Mouse (Mus musculus): Measurements from ENCODE around the gene Herc4. TPM values are rescaled to one million over a fixed set of nuclear protein-coding genes. Genes with fewer than 3 reads are reported as not detected.

The Herc4 gene
- total and polyA plus RNA-seq, 2 experiments from 2014 or later: 20.4 to 24.8 TPM

- no peak overlapping the region for H3K27ac ChIP-seq (ENCODE audit: low read depth, low read length)
- ATAC-seq (ENCODE audit: low FRiP score) (no peak), DNase-seq (ENCODE audit: low spot score) (no peak)
- no peak overlapping the region for H3K9ac ChIP-seq (replicated peaks; ENCODE audit: low read length, poor library complexity, severe bottlenecking)
- TF ChIP-seq CTCF (IDR thresholded peaks at IDR 0.05): no peak
- no peak overlapping the region for H3K4me2 ChIP-seq (ENCODE audit: low read depth, low read length, poor library complexity, severe bottlenecking)
- no peaks in the 10 kb centered on the region for H3K9me3 ChIP-seq (ENCODE audit: low read length)
- H3K4me1 ChIP-seq (ENCODE audit: insufficient read depth, low read length): no peaks in the 10 kb centered on the region
- WGBS: 98% methylated on average over 3 of the region's 3 CpGs
- peaks cover 22% of the 10 kb centered on the region for H3K36me3 ChIP-seq (ENCODE audit: insufficient read depth, low read length)
- no peaks in the 10 kb centered on the region for H3K27me3 ChIP-seq (ENCODE audit: insufficient read depth, low read length)
- H3K4me3 ChIP-seq (ENCODE audit: low read depth, low read length): no peak overlapping the region
Observed at GRCm38 (mm10) chr10:63279851-63280250, 36.2 kb downstream of the Herc4 start.

DNA sequence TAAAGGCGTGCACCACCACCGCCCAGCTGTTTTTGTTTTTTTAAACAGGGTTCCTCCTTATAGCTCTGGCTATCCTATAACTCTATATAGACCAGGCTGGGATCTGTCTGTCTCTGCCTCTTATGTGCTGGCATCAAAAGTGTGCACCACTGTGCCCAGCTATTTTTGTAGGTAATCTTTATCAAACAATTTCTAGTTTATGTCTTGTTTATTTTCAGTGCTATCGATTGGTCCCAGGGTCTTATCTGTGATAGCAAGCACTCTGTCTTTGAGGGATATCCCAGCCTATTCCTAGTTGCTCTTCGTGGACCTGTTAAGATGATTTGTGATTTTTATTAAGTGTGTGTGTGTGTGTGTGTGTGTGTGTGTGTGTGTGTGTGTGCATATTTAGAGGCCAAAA is 38.8 kb downstream of the Herc4 start:
- DNase-seq (ENCODE audit: low spot score): no peak
- Histone ChIP-seq H3K9me3 (ENCODE audit: low read length) (no peaks in the 10 kb centered on the region), H3K4me1 (ENCODE audit: insufficient read depth, low read length) (no peaks in the 10 kb centered on the region), H3K9ac (replicated peaks; ENCODE audit: low read length, poor library complexity, severe bottlenecking) (no peak overlapping the region), H3K4me3 (ENCODE audit: low read depth, low read length) (no peak overlapping the region), H3K27me3 (ENCODE audit: insufficient read depth, low read length) (no peaks in the 10 kb centered on the region), H3K36me3 (ENCODE audit: insufficient read depth, low read length) (peaks cover 20% of the 10 kb centered on the region), H3K27ac (ENCODE audit: low read depth, low read length) (no peak overlapping the region), H3K4me2 (ENCODE audit: low read depth, low read length, poor library complexity, severe bottlenecking) (no peak overlapping the region)
- 89% methylated on average over 4 of the region's 4 CpGs for WGBS
- TF ChIP-seq CTCF (IDR thresholded peaks at IDR 0.05): no peak
- ATAC-seq (ENCODE audit: low FRiP score): no peak

DNA sequence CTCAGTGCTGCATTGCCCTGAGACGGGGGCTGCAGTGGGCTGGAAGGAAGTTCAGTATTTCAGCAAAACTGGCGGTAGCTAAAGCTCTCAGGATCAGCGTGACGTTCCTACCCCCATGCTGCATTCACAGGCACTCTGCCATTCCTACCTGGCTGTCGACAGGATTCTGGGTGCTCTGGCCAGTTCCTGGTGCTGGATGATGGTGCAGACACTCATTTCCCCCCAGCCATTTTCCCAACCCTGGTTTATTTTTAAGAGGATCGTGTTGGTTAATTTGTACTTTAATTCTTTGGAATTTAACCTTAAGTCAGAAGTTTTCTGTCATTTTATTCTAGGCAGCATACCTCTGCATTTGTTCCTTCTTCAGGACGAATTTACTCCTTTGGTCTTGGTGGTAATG is 39.2 kb downstream of the Herc4 start:
- TF ChIP-seq CTCF (IDR thresholded peaks at IDR 0.05): no peak
- H3K36me3 ChIP-seq (ENCODE audit: insufficient read depth, low read length): peaks cover 20% of the 10 kb centered on the region
- ATAC-seq (ENCODE audit: low FRiP score) (no peak), DNase-seq (ENCODE audit: low spot score) (no peak)
- no peak overlapping the region for H3K9ac ChIP-seq (replicated peaks; ENCODE audit: low read length, poor library complexity, severe bottlenecking)
- H3K27me3 ChIP-seq (ENCODE audit: insufficient read depth, low read length): no peaks in the 10 kb centered on the region
- no peak overlapping the region for H3K4me3 ChIP-seq (ENCODE audit: low read depth, low read length)
- H3K9me3 ChIP-seq (ENCODE audit: low read length): no peaks in the 10 kb centered on the region
- H3K4me2 ChIP-seq (ENCODE audit: low read depth, low read length, poor library complexity, severe bottlenecking): no peak overlapping the region
- 83% methylated on average over 7 of the region's 7 CpGs for WGBS
- H3K27ac ChIP-seq (ENCODE audit: low read depth, low read length): no peak overlapping the region
- H3K4me1 ChIP-seq (ENCODE audit: insufficient read depth, low read length): no peaks in the 10 kb centered on the region

GRCm38 (mm10) chr10:63302356-63302755 is 58.7 kb downstream of the Herc4 start:
- H3K36me3 ChIP-seq (ENCODE audit: insufficient read depth, low read length): peaks cover 19% of the 10 kb centered on the region; the same call in 1 of the 2 replicates
- H3K9me3 ChIP-seq (ENCODE audit: low read length): no peaks in the 10 kb centered on the region
- H3K9ac ChIP-seq (replicated peaks; ENCODE audit: low read length, poor library complexity, severe bottlenecking): no peak overlapping the region
- H3K4me2 ChIP-seq (ENCODE audit: low read depth, low read length, poor library complexity, severe bottlenecking): no peak overlapping the region
- DNase-seq (ENCODE audit: low spot score) (no peak), ATAC-seq (ENCODE audit: low FRiP score) (no peak)
- no peak overlapping the region for H3K27ac ChIP-seq (ENCODE audit: low read depth, low read length)
- H3K4me1 ChIP-seq (ENCODE audit: insufficient read depth, low read length): no peaks in the 10 kb centered on the region
- H3K4me3 ChIP-seq (ENCODE audit: low read depth, low read length): no peak overlapping the region
- WGBS: 97% methylated on average over 2 of the region's 2 CpGs
- no peaks in the 10 kb centered on the region for H3K27me3 ChIP-seq (ENCODE audit: insufficient read depth, low read length)
- TF ChIP-seq CTCF (IDR thresholded peaks at IDR 0.05): no peak

- WGBS: 41% methylated on average over 10 of the region's 10 CpGs
Observed at GRCm38 (mm10) chr10:63308582-63309366, 65.2 kb downstream of the Herc4 start.

GRCm38 (mm10) chr10:63313726-63314125 is 70.1 kb downstream of the Herc4 start:
- no peak overlapping the region for H3K27ac ChIP-seq (ENCODE audit: low read depth, low read length)
- H3K4me1 ChIP-seq (ENCODE audit: insufficient read depth, low read length): no peaks in the 10 kb centered on the region
- ATAC-seq (ENCODE audit: low FRiP score) (no peak), DNase-seq (ENCODE audit: low spot score) (no peak)
- H3K9me3 ChIP-seq (ENCODE audit: low read length): no peaks in the 10 kb centered on the region
- TF ChIP-seq CTCF (IDR thresholded peaks at IDR 0.05): no peak
- H3K27me3 ChIP-seq (ENCODE audit: insufficient read depth, low read length): no peaks in the 10 kb centered on the region
- H3K9ac ChIP-seq (replicated peaks; ENCODE audit: low read length, poor library complexity, severe bottlenecking): no peak overlapping the region
- H3K36me3 ChIP-seq (ENCODE audit: insufficient read depth, low read length): peaks cover 12% of the 10 kb centered on the region; the same call in 1 of the 2 replicates
- no peak overlapping the region for H3K4me3 ChIP-seq (ENCODE audit: low read depth, low read length)
- 84% methylated on average over 1 of the region's 1 CpGs for WGBS
- H3K4me2 ChIP-seq (ENCODE audit: low read depth, low read length, poor library complexity, severe bottlenecking): no peak overlapping the region

More at GRCm38 (mm10) chr10:63308582-63309366, 65.2 kb downstream of the Herc4 start:
- Histone ChIP-seq H3K9ac (replicated peaks; ENCODE audit: low read length, poor library complexity, severe bottlenecking) (no peak overlapping the region), H3K27ac (ENCODE audit: low read depth, low read length) (no peak overlapping the region), H3K4me2 (ENCODE audit: low read depth, low read length, poor library complexity, severe bottlenecking) (no peak overlapping the region), H3K4me1 (ENCODE audit: insufficient read depth, low read length) (no peaks in the 10 kb centered on the region), H3K36me3 (ENCODE audit: insufficient read depth, low read length) (peaks cover 12% of the 10 kb centered on the region; the same call in 1 of the 2 replicates), H3K27me3 (ENCODE audit: insufficient read depth, low read length) (no peaks in the 10 kb centered on the region), H3K4me3 (ENCODE audit: low read depth, low read length) (no peak overlapping the region), H3K9me3 (ENCODE audit: low read length) (no peaks in the 10 kb centered on the region)
- ATAC-seq (ENCODE audit: low FRiP score) (no peak), DNase-seq (ENCODE audit: low spot score) (peak; percentile 81)
- peak; percentile 77 for TF ChIP-seq CTCF (IDR thresholded peaks at IDR 0.05)
